Mouse (Mus musculus): ENCODE measurements around the gene Upb1.

DNA sequence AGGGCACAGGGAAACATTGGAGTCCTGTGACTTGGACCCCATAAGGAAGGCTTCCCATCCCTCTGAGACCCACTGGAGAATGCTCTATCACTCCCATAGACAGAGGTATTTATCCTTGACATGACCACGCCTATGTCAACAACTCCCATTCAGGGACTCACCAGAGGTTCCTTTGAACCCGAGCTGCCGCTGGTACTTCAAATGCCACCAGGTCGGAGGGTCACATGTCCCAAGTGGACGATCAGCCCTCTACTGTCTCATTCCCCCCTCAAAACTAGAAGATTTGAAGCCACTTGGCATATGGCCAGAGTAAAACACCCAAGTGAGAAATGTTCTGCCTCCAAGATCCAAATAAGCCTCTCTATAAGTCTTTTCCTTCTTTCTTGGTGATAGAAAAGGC lies 73.7 kb downstream of the Upb1 start:
- TF ChIP-seq MAFK (IDR thresholded peaks at IDR 0.05; ENCODE audit: insufficient read depth, low read depth, low read length) (no peak), ZNF384 (IDR thresholded peaks at IDR 0.05; ENCODE audit: low read depth, low read length) (no peak)

Measured in ES-E14 (cell line).